Mouse (Mus musculus): Measurements from ENCODE around the gene Sh3rf3. TPM values are rescaled to one million over a fixed set of nuclear protein-coding genes. Genes with fewer than 3 reads are reported as not detected.

Sh3rf3 gene
- polyA plus RNA-seq, 1 experiment from 2014 or later = 1.9 TPM

- Histone ChIP-seq H3K36me3 (ENCODE audit: control insufficient read depth, insufficient read depth, low read length) (peaks cover 4% of the 10 kb centered on the region; the same call in 1 of the 2 replicates), H3K27me3 (ENCODE audit: control insufficient read depth, insufficient read depth, low read length) (no peaks in the 10 kb centered on the region), H3K9ac (ENCODE audit: low read depth, low read length) (no peak overlapping the region), H3K27ac (ENCODE audit: low read depth, low read length) (no peak overlapping the region), H3K9me3 (ENCODE audit: control insufficient read depth, low read length) (no peaks in the 10 kb centered on the region), H3K4me3 (ENCODE audit: low read length) (no peak overlapping the region), H3K4me1 (ENCODE audit: control insufficient read depth, insufficient read depth, low read length) (no peaks in the 10 kb centered on the region; the same call in 1 of the 2 replicates), H3K4me2 (replicated peaks; ENCODE audit: low read depth, low read length) (no peak overlapping the region)
- 0 out of 2 replicates have a peak, but pooled peaks have one; percentile 60 for ATAC-seq (ENCODE audit: low FRiP score, low TSS enrichment)
- 34% methylated on average over 4 of the region's 4 CpGs for WGBS
Observed at GRCm38 (mm10) chr10:59162185-59162897, 349.2 kb downstream of the Sh3rf3 start.

- no peak for ATAC-seq (ENCODE audit: low FRiP score, low TSS enrichment)
- Histone ChIP-seq H3K27me3 (ENCODE audit: control insufficient read depth, insufficient read depth, low read length) (no peaks in the 10 kb centered on the region), H3K9me3 (ENCODE audit: control insufficient read depth, low read length) (no peaks in the 10 kb centered on the region), H3K4me3 (ENCODE audit: low read length) (no peak overlapping the region), H3K36me3 (ENCODE audit: control insufficient read depth, insufficient read depth, low read length) (peaks cover 4% of the 10 kb centered on the region; the same call in 1 of the 2 replicates), H3K9ac (ENCODE audit: low read depth, low read length) (no peak overlapping the region), H3K27ac (ENCODE audit: low read depth, low read length) (no peak overlapping the region), H3K4me2 (replicated peaks; ENCODE audit: low read depth, low read length) (no peak overlapping the region), H3K4me1 (ENCODE audit: control insufficient read depth, insufficient read depth, low read length) (no peaks in the 10 kb centered on the region; the same call in 1 of the 2 replicates)
- 70% methylated on average over 14 of the region's 14 CpGs for WGBS
Observed at GRCm38 (mm10) chr10:59166104-59166944, 353.2 kb downstream of the Sh3rf3 start.

- no peaks in the 10 kb centered on the region for H3K4me1 ChIP-seq (ENCODE audit: control insufficient read depth, insufficient read depth, low read length)
- H3K9me3 ChIP-seq (ENCODE audit: control insufficient read depth, low read length) = no peaks in the 10 kb centered on the region
- no peaks in the 10 kb centered on the region; the same call in 1 of the 2 replicates for H3K36me3 ChIP-seq (ENCODE audit: control insufficient read depth, insufficient read depth, low read length)
- no peaks in the 10 kb centered on the region for H3K27me3 ChIP-seq (ENCODE audit: control insufficient read depth, insufficient read depth, low read length)
- H3K4me3 ChIP-seq (ENCODE audit: low read length) = no peak overlapping the region
- no peak for ATAC-seq (ENCODE audit: low FRiP score, low TSS enrichment)
- H3K9ac ChIP-seq (ENCODE audit: low read depth, low read length) = no peak overlapping the region
- H3K4me2 ChIP-seq (replicated peaks; ENCODE audit: low read depth, low read length) = no peak overlapping the region
- no peak overlapping the region for H3K27ac ChIP-seq (ENCODE audit: low read depth, low read length)
- 74% methylated on average over 3 of the region's 3 CpGs for WGBS
Observed at GRCm38 (mm10) chr10:59171042-59171441, 357.9 kb downstream of the Sh3rf3 start.

- no peak for ATAC-seq (ENCODE audit: low FRiP score, low TSS enrichment)
- Histone ChIP-seq H3K4me1 (ENCODE audit: control insufficient read depth, insufficient read depth, low read length) (no peaks in the 10 kb centered on the region), H3K27me3 (ENCODE audit: control insufficient read depth, insufficient read depth, low read length) (no peaks in the 10 kb centered on the region), H3K4me2 (replicated peaks; ENCODE audit: low read depth, low read length) (no peak overlapping the region), H3K36me3 (ENCODE audit: control insufficient read depth, insufficient read depth, low read length) (peaks cover 8% of the 10 kb centered on the region; the same call in 1 of the 2 replicates), H3K9ac (ENCODE audit: low read depth, low read length) (no peak overlapping the region), H3K27ac (ENCODE audit: low read depth, low read length) (no peak overlapping the region), H3K9me3 (ENCODE audit: control insufficient read depth, low read length) (no peaks in the 10 kb centered on the region), H3K4me3 (ENCODE audit: low read length) (no peak overlapping the region)
- WGBS = 86% methylated on average over 1 of the region's 1 CpGs
Observed at GRCm38 (mm10) chr10:59172539-59172938, 359.4 kb downstream of the Sh3rf3 start.

GRCm38 (mm10) chr10:59179620-59180019, 366.5 kb downstream of the Sh3rf3 start:
- Histone ChIP-seq H3K27me3 (ENCODE audit: control insufficient read depth, insufficient read depth, low read length) (no peaks in the 10 kb centered on the region), H3K36me3 (ENCODE audit: control insufficient read depth, insufficient read depth, low read length) (peaks cover 8% of the 10 kb centered on the region; the same call in 1 of the 2 replicates), H3K9ac (ENCODE audit: low read depth, low read length) (no peak overlapping the region), H3K4me1 (ENCODE audit: control insufficient read depth, insufficient read depth, low read length) (no peaks in the 10 kb centered on the region), H3K4me3 (ENCODE audit: low read length) (no peak overlapping the region), H3K9me3 (ENCODE audit: control insufficient read depth, low read length) (no peaks in the 10 kb centered on the region), H3K27ac (ENCODE audit: low read depth, low read length) (no peak overlapping the region), H3K4me2 (replicated peaks; ENCODE audit: low read depth, low read length) (no peak overlapping the region)
- whole genome bisulfite sequencing = 70% methylated on average over 3 of the region's 3 CpGs
- ATAC-seq (ENCODE audit: low FRiP score, low TSS enrichment) = peak; percentile 60; the same call in 1 of the 2 replicates

GRCm38 (mm10) chr10:59182306-59182705, 369.1 kb downstream of the Sh3rf3 start:
- 65% methylated on average over 3 of the region's 3 CpGs for WGBS

More at GRCm38 (mm10) chr10:59182306-59182705, 369.1 kb downstream of the Sh3rf3 start:
- Histone ChIP-seq H3K27ac (ENCODE audit: low read depth, low read length) (no peak overlapping the region), H3K4me1 (ENCODE audit: control insufficient read depth, insufficient read depth, low read length) (no peaks in the 10 kb centered on the region), H3K36me3 (ENCODE audit: control insufficient read depth, insufficient read depth, low read length) (no peaks in the 10 kb centered on the region; the same call in 1 of the 2 replicates), H3K4me2 (replicated peaks; ENCODE audit: low read depth, low read length) (no peak overlapping the region), H3K9me3 (ENCODE audit: control insufficient read depth, low read length) (no peaks in the 10 kb centered on the region), H3K27me3 (ENCODE audit: control insufficient read depth, insufficient read depth, low read length) (no peaks in the 10 kb centered on the region), H3K9ac (ENCODE audit: low read depth, low read length) (no peak overlapping the region), H3K4me3 (ENCODE audit: low read length) (no peak overlapping the region)
- no peak for ATAC-seq (ENCODE audit: low FRiP score, low TSS enrichment)

Small RNA genes lying within 50 kb of the gene (microRNA-seq; reads per million reads assigned to microRNA genes)
- gene Gm27672 = not detected

Other genes starting within 250 kb of the Sh3rf3 start
- 0.27 and 0.35 TPM in 2 replicates for gene Edar, start 137.7 kb upstream of the Sh3rf3 start, polyA plus RNA-seq (2014; fragmentation: Nextera tagmentation; extraction: Ambion mirVana)
- gene Gm17542, start 95.1 kb upstream of the Sh3rf3 start, polyA plus RNA-seq (2014; fragmentation: Nextera tagmentation; extraction: Ambion mirVana) = not detected in 2 replicates

Data from kidney, embryonic 14.5 days (tissue).